Mouse (Mus musculus) myocyte (in vitro differentiated cells): ENCODE measurements around the gene Chrnb1. TPM values are rescaled to one million over a fixed set of nuclear protein-coding genes. Genes with fewer than 3 reads are reported as not detected.

Experiments
- H3K27me3 ChIP-seq: one replicate; pipeline ENCODE4 v1.6.1; 2011; ENCODE audit not compliant: control insufficient read depth, insufficient read depth, insufficient read length
- H3K36me3 ChIP-seq: one replicate; pipeline ENCODE4 v1.6.1; 2011; ENCODE audit not compliant: control insufficient read depth, insufficient read depth
- H3K4me2 ChIP-seq: one replicate; pipeline ENCODE4 v1.6.1; 2011; ENCODE audit warnings: low read depth, control low read depth
- H3K4me3 ChIP-seq: one replicate; pipeline ENCODE4 v1.5.1; 2011; ENCODE audit warnings: mild to moderate bottlenecking, control low read depth, moderate library complexity
- H3K79me2 ChIP-seq: one replicate; pipeline ENCODE4 v1.6.1; 2011; ENCODE audit not compliant: control insufficient read depth, insufficient read depth
- H3ac ChIP-seq: one replicate; pipeline ENCODE4 v1.6.1; 2011; ENCODE audit not compliant: control insufficient read depth, insufficient read length
- CEBPB ChIP-seq: IDR thresholded peaks from 2 replicates; pipeline ENCODE4 v1.6.1; 2011; ENCODE audit warnings: mild to moderate bottlenecking, moderate library complexity; ENCODE audit not compliant: poor library complexity, insufficient read depth, severe bottlenecking
- E2F4 ChIP-seq: IDR thresholded peaks from one replicate; pipeline ENCODE4 v1.6.1; 2011; ENCODE audit warnings: mild to moderate bottlenecking, control low read depth, moderate library complexity; ENCODE audit not compliant: insufficient read depth
- MAX ChIP-seq: IDR thresholded peaks from one replicate; pipeline ENCODE4 v1.6.1; 2011; ENCODE audit warnings: low read depth, mild to moderate bottlenecking, control low read depth
- MYOD1 ChIP-seq, 3 experiments: IDR thresholded peaks; one replicate each; pipeline ENCODE4 v1.6.1; 2011; ENCODE audit warnings: control low read depth in 2 of 3, low read depth in 2 of 3, mild to moderate bottlenecking in 2 of 3, moderate library complexity in 1 of 3; ENCODE audit not compliant: insufficient read length in 2 of 3, control insufficient read depth in 1 of 3
- MYOG ChIP-seq, 3 experiments: IDR thresholded peaks; one replicate each; pipeline ENCODE4 v1.6.1; 2011; ENCODE audit warnings: control low read depth in 2 of 3, low read depth in 2 of 3, mild to moderate bottlenecking in 2 of 3; ENCODE audit not compliant: insufficient read length in 2 of 3, control insufficient read depth in 1 of 3, insufficient read depth in 1 of 3
- POLR2A ChIP-seq: IDR thresholded peaks from one replicate; pipeline ENCODE4 v1.6.1; 2011; ENCODE audit warnings: low read depth, mild to moderate bottlenecking, control low read depth, moderate library complexity; ENCODE audit not compliant: insufficient read length
- POLR2AphosphoS2 ChIP-seq: IDR thresholded peaks from one replicate; pipeline ENCODE4 v1.6.1; 2011; ENCODE audit warnings: low read depth, control low read depth; ENCODE audit not compliant: insufficient read length
- REST ChIP-seq: IDR thresholded peaks from one replicate; pipeline ENCODE4 v1.6.1; 2011; ENCODE audit warnings: mild to moderate bottlenecking, control low read depth, moderate library complexity; ENCODE audit not compliant: insufficient read depth, insufficient read length
- SRF ChIP-seq: IDR thresholded peaks from one replicate; pipeline ENCODE4 v1.6.1; 2011; ENCODE audit warnings: low read depth; ENCODE audit not compliant: control insufficient read depth, insufficient read length
- TCF12 ChIP-seq: IDR thresholded peaks from one replicate; pipeline ENCODE4 v1.6.1; 2011; ENCODE audit warnings: mild to moderate bottlenecking, control low read depth; ENCODE audit not compliant: poor library complexity, insufficient read depth, severe bottlenecking
- TCF3 ChIP-seq: IDR thresholded peaks from one replicate; pipeline ENCODE4 v1.6.1; 2011; ENCODE audit warnings: low read depth, control low read depth; ENCODE audit not compliant: insufficient read length
- USF1 ChIP-seq: IDR thresholded peaks from one replicate; pipeline ENCODE4 v1.6.1; 2011; ENCODE audit warnings: low read depth, mild to moderate bottlenecking, control low read depth, moderate library complexity
- polyA plus RNA-seq: library from polyadenylated mRNA; unstranded; fragments of >200 nt; fragmentation: generic; extraction: Trizol; gene quantifications from one replicate; pipeline ENCODE4 v1.2.1, GENCODE M21; 2012; ENCODE audit warnings: missing spikeins

Chrnb1 gene
- polyA plus RNA-seq, 1 experiment = 95.3 TPM

DNA sequence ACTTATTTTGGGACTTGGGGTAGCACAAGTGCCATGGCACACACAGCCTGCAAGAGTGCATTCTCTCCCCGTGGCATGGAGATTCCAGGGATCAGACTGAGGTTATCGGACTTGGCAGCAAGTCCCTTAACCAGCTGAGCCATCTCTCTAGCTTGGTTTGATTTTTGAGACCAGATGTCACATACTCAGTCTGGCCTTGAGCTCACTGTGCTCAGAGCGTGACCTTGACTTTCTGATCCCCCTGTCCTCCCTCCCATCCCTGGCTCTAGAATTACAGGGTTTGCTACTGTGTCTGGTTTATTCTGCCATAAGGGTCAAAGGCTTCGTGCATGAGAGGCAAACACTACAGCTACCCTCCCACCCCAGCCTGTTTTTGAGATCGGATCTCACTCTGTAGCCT, 6.3 kb downstream of the Chrnb1 start:
- no peaks in the 10 kb centered on the region for H3K27me3 ChIP-seq
- no peak overlapping the region for H3K4me3 ChIP-seq
- H3K79me2 ChIP-seq = no peaks in the 10 kb centered on the region
- no peak overlapping the region for H3ac ChIP-seq
- no peak for TF ChIP-seq CEBPB
- H3K4me2 ChIP-seq = no peak overlapping the region
- H3K36me3 ChIP-seq = peaks cover 46% of the 10 kb centered on the region

GRCm38 (mm10) chr11:69787306-69787705, 8.4 kb downstream of the Chrnb1 start:
- no peaks in the 10 kb centered on the region for H3K27me3 ChIP-seq
- H3K79me2 ChIP-seq = no peaks in the 10 kb centered on the region
- peaks cover 61% of the 10 kb centered on the region for H3K36me3 ChIP-seq
- no peak for TF ChIP-seq POLR2AphosphoS2
- H3K4me2 ChIP-seq = no peak overlapping the region
- H3ac ChIP-seq = no peak overlapping the region
- no peak overlapping the region for H3K4me3 ChIP-seq

DNA sequence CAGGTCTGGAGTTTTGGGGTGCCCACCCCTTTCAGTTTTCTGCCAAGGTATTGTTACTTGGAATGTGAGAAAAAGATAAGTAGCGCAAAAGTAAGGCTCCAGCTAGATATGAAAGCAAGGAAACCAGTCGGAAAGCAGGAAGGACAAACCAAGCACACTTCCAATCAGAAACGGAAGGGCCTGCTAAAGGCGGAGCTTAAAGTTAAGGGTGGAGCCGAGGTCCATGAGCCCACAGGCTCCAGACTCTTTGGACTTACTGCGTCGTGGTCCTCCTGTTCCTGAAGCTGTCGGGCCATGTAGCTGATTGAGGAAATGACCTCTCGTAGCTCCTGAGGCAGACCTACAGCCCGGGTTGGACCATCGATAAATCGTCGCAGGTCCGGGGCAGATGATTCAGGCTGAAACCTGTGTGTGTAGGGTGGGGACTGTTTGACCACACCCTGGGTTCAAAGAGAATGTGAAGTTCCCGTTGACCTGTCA, 10.9 kb downstream of the Chrnb1 start:
- peaks cover 43% of the 10 kb centered on the region for H3K36me3 ChIP-seq
- H3K4me3 ChIP-seq = no peak overlapping the region
- H3ac ChIP-seq = no peak overlapping the region
- H3K27me3 ChIP-seq = no peaks in the 10 kb centered on the region
- no peak overlapping the region for H3K4me2 ChIP-seq
- H3K79me2 ChIP-seq = no peaks in the 10 kb centered on the region
- TF ChIP-seq MYOD1 (IDR thresholded peaks at IDR 0.05; ENCODE audit: control insufficient read depth in 1 of 3, insufficient read length in 2 of 3, low read depth in 2 of 3) (no peak), POLR2AphosphoS2 (peak; percentile 54)

DNA sequence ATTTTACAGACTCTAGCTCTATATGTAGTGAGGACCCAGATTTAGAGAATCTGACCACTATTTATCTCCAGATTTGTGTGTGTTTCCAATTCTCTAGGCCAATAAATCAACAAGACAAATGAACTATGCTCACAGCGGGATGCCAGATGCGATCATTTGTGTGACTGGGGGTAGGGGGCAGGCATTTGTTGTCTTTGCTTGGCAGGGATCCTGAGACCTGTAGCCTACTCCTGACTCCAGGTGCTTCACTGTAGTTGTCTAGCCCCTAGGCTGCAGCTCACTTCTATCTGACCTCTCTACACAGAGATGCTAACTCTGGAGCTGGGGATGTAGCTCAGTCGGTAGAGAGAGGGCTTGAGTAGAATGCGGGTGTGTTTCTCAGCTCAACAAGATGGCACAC, 13.9 kb downstream of the Chrnb1 start:
- Histone ChIP-seq H3K27me3 (no peaks in the 10 kb centered on the region), H3K79me2 (no peaks in the 10 kb centered on the region), H3K36me3 (peaks cover 36% of the 10 kb centered on the region), H3K4me2 (no peak overlapping the region), H3K4me3 (no peak overlapping the region), H3ac (no peak overlapping the region)
- no peak for TF ChIP-seq REST
- peak; percentile 57 for TF ChIP-seq POLR2AphosphoS2

DNA sequence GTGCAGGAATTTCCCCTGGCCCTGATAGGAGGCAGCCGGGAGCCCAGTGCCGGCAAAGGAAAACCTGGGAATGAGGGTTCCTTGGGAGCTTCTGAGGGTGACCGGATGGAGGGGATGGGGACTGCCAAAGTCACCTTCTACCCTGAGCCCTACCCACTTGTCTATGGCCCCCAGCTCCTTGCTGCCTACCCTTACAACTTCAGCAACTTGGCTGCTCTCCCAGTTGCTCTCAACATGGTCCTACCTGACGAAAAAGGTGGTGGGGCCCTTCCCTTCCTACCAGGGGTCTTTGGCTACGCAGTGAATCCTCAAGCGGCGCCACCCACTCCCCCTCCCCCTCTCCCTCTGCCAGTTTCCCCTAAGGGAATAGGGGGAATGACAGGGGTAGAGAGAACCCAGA, 16.8 kb downstream of the Chrnb1 start:
- Histone ChIP-seq H3K27me3 (no peaks in the 10 kb centered on the region), H3K4me3 (no peak overlapping the region), H3K36me3 (peaks cover 19% of the 10 kb centered on the region), H3K79me2 (no peaks in the 10 kb centered on the region), H3K4me2 (no peak overlapping the region), H3ac (no peak overlapping the region)
- TF ChIP-seq MYOD1 (IDR thresholded peaks at IDR 0.05; ENCODE audit: control insufficient read depth in 1 of 3, insufficient read length in 2 of 3, low read depth in 2 of 3) (no peak), REST (no peak), POLR2A (no peak), TCF3 (no peak), TCF12 (no peak), CEBPB (no peak), SRF (no peak), USF1 (no peak), MAX (no peak), E2F4 (no peak), POLR2AphosphoS2 (no peak)

DNA sequence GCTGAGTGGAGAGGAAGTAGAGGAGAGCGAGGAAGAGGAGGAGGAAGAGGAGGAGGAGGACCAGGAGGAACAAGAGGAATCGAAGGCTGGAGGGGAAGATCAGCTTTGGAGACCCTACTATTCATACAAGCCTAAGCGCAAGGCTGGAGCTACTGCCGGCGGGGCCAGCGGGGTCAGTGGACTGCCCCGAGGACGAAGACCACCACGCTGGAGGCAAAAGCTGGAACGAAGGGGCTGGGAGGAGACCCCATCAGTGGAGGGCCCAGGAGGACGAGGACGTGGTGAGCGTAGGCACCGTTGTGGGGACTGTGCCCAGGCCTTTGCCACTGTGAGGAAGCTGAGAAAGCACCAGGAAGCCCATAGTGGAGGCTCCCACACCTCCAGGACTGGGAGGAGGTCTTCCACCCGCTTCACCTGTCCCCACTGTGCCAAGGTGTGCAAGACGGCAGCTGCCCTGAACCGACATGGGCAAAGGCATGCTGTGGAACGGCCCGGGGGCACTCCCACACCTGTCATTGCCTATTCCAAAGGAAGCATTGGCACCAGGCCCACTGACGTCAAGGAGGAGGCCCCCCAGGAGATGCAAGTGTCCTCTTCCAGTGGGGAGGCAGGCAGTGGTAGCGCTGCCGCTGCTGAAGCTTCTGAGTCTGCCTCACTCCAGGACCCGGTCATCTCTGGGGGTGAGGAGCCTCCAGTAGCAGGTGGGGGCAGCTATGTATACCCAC, 17.3 kb downstream of the Chrnb1 start:
- H3K36me3 ChIP-seq = peaks cover 15% of the 10 kb centered on the region
- no peaks in the 10 kb centered on the region for H3K79me2 ChIP-seq
- H3K4me3 ChIP-seq = no peak overlapping the region
- no peak overlapping the region for H3K4me2 ChIP-seq
- H3K27me3 ChIP-seq = no peaks in the 10 kb centered on the region
- H3ac ChIP-seq = no peak overlapping the region
- TF ChIP-seq MYOG (IDR thresholded peaks at IDR 0.05; ENCODE audit: control insufficient read depth in 1 of 3, insufficient read depth in 1 of 3, insufficient read length in 2 of 3, low read depth in 2 of 3) = peak in 1 of 3 experiments; percentile 16
- no peak for TF ChIP-seq POLR2A
- TF ChIP-seq USF1 = no peak
- TF ChIP-seq SRF = no peak
- no peak for TF ChIP-seq MAX
- no peak for TF ChIP-seq TCF12
- peak in 1 of 3 experiments; percentile 42 for TF ChIP-seq MYOD1 (IDR thresholded peaks at IDR 0.05; ENCODE audit: control insufficient read depth in 1 of 3, insufficient read length in 2 of 3, low read depth in 2 of 3)
- peak; percentile 71 for TF ChIP-seq POLR2AphosphoS2
- TF ChIP-seq E2F4 = no peak
- no peak for TF ChIP-seq CEBPB
